Mouse (Mus musculus) cortical plate, adult 2 months (tissue): ENCODE measurements around the gene Kcne1.

Experiments used
- CTCF ChIP-seq: fragments of 200-500 bp; IDR thresholded peaks from 2 replicates; pipeline ENCODE4 v1.5.1; 2011; ENCODE audit warnings: mild to moderate bottlenecking, control low read depth, low read length; ENCODE audit not compliant: insufficient read depth; ENCODE audit errors: extremely low read depth
- POLR2A ChIP-seq: fragments of 200-500 bp; IDR thresholded peaks from 2 replicates; pipeline ENCODE4 v1.6.1; 2011; ENCODE audit warnings: mild to moderate bottlenecking, low read length, control low read depth; ENCODE audit not compliant: insufficient read depth; ENCODE audit errors: extremely low read depth

DNA sequence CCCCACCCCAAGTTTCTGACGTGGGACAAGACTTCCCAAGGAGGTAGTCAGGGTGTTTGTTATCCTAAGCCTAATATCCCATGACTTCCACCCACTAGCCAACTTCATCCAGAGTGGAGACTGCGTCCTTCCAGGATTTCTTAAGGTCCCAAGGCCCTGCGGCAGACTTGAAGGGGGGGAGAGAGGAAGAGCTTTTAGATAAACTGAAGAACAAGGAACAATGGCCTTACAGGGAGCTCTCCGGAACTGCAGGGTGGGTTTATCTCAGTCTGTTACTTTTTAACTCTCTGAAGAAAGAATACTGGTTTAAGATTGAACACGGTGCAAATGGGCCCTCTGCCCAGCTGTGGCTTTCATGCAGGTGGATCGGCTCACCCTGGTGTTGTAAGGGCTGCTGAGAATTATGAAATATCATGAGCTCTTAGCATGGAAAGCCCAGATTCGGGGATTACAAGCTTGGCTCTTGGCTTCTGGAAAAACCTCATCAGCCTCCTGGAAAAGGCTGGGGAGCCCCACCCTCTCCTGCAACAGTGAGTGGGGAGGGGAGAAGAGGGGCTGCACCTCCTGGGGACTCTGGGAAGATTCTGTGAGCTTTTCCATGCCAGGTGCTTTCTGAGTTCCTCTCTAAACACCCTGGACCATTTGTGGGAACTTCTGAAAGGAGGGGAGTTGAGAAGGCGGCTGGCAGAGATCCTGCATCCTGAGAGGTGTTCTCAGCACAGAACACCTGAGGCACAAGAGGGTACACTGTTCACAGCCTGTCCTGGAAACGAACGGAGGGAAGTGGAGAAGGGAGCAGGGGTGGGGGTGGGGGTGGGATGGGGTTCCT is 38.7 kb upstream of the Kcne1 start:
- TF ChIP-seq POLR2A = no peak
- no peak for TF ChIP-seq CTCF
